Mouse (Mus musculus): ENCODE results near the gene Eprs. TPM values are rescaled to one million over a fixed set of nuclear protein-coding genes. Genes with fewer than 3 reads are reported as not detected.

Eprs gene
- polyA plus RNA-seq (2012; rRNA removed) = 57.7 and 75.7 TPM in 2 replicates

GRCm38 (mm10) chr1:185362677-185363520, at the start of gene Eprs:
TSS of gene Eprs (plus strand) at chr1:185363044.

GRCm38 (mm10) chr1:185328721-185329610, 33.9 kb upstream of the Eprs start, which contains the start of gene Iars2:
TSS of gene Iars2 (minus strand) at chr1:185329396.

GRCm38 (mm10) chr1:185331983-185332430, 30.8 kb upstream of the Eprs start, which contains the start of gene Bpnt1:
TSS of gene Bpnt1 (plus strand) at chr1:185332149.

GRCm38 (mm10) chr1:185454575-185454954, 91.7 kb downstream of the Eprs start, which contains the start of gene Slc30a10:
TSS of gene Slc30a10 (plus strand) at chr1:185454848.

Other genes with a start within 250 kb of the Eprs start
- 29.1 and 30.5 TPM in 2 replicates for gene Rab3gap2, start 158.9 kb upstream of the Eprs start, polyA plus RNA-seq (2012; rRNA removed)
- gene Iars2, start 33.6 kb upstream of the Eprs start, polyA plus RNA-seq (2012; rRNA removed) = 20.0 and 25.1 TPM in 2 replicates
- 34.1 and 58.0 TPM in 2 replicates for gene Bpnt1, start 30.9 kb upstream of the Eprs start, polyA plus RNA-seq (2012; rRNA removed)
- gene Slc30a10, start 91.8 kb downstream of the Eprs start, polyA plus RNA-seq (2012; rRNA removed) = 5.3 TPM in 2 replicates

All from central nervous system, embryonic 11.5 days (tissue).